ENCODE assay signal across 19 mouse cellular contexts in genomic region chr9:103226806-103227205, GRCm38 (mm10). TPM values are rescaled to one million over a fixed set of nuclear protein-coding genes. Genes with fewer than 3 reads are reported as not detected.
DNase-seq lines count a peak whose midpoint lies in the region; ATAC-seq lines count a peak whose summit lies in the region.
"Had no signal": no experiment of that assay in that cellular context is flagged by ENCODE, and none has a peak within 500 bp of the region (broad histone marks: within the 10 kb centered on the region; RNA-seq: fewer than 3 reads in every experiment).

No protein-coding gene starts in this region.

- H3K27me3 ChIP-seq in kidney, embryonic 16.5 days (ENCODE audit: insufficient read depth, low read length) = no peaks in the 10 kb centered on the region
- H3K27me3 ChIP-seq: intestine, embryonic 15.5 days; neural tube, embryonic 15.5 days had no signal

- 87% methylated on average over 15 of the region's 15 CpGs for WGBS in kidney, embryonic 16.5 days

- H3K27ac ChIP-seq in kidney, embryonic 16.5 days (ENCODE audit: low read length) = no peak overlapping the region
- H3K27ac ChIP-seq: intestine, embryonic 15.5 days; limb, embryonic 10.5 days; neural tube, embryonic 15.5 days had no signal

- no peak overlapping the region for H3K4me2 ChIP-seq in kidney, embryonic 16.5 days (replicated peaks; ENCODE audit: low read depth, low read length)
- H3K4me2 ChIP-seq: intestine, embryonic 15.5 days; neural tube, embryonic 15.5 days had no signal

- peak; percentile 27 for DNase-seq in kidney, adult 9 months
- peak; percentile 37 for DNase-seq in adrenal gland, postnatal 25 days
- peak; percentile 42 for DNase-seq in kidney, postnatal 14 days
- peak; percentile 39 for DNase-seq in lung, postnatal 36 days
- DNase-seq in embryo, embryonic 10.5 days (ENCODE audit: low spot score) = no peak
- DNase-seq: right cerebral cortex, postnatal 25 days; thymus, postnatal 36 days had no signal

- 0 out of 2 replicates have a peak, but pooled peaks cover 5% of the 10 kb centered on the region for H3K4me1 ChIP-seq in kidney, embryonic 16.5 days (ENCODE audit: insufficient read depth, low read length)

- no peak for ATAC-seq in kidney, embryonic 16.5 days (ENCODE audit: low FRiP score, low TSS enrichment)
- no peak for ATAC-seq in monocyte, adult 5-6 weeks (replicated peaks; ENCODE audit: insufficient number of reproducible peaks, low FRiP score, low TSS enrichment, poor library complexity, severe bottlenecking)
- ATAC-seq: intestine, embryonic 15.5 days; Patski had no signal

- H3K9me3 ChIP-seq in kidney, embryonic 16.5 days (ENCODE audit: low read length) = no peaks in the 10 kb centered on the region
- H3K9me3 ChIP-seq: intestine, embryonic 15.5 days; limb, embryonic 10.5 days; neural tube, embryonic 15.5 days had no signal

- H3K4me3 ChIP-seq in kidney, embryonic 16.5 days (ENCODE audit: low read length) = no peak overlapping the region
- H3K4me3 ChIP-seq: intestine, embryonic 15.5 days; limb, embryonic 10.5 days; neural tube, embryonic 15.5 days had no signal

- no peaks in the 10 kb centered on the region for H3K36me3 ChIP-seq in kidney, embryonic 16.5 days (ENCODE audit: insufficient read depth, low read length)
- H3K36me3 ChIP-seq: intestine, embryonic 15.5 days; limb, embryonic 10.5 days; neural tube, embryonic 15.5 days had no signal

- no peak overlapping the region for H3K9ac ChIP-seq in kidney, embryonic 16.5 days (replicated peaks; ENCODE audit: low read length)
- H3K9ac ChIP-seq: intestine, embryonic 15.5 days; neural tube, embryonic 15.5 days had no signal

RNA-seq across cellular contexts. Expression of gene Gm20425, which starts 3.3 kb away (rescaled TPM):
- 0.45 TPM in 1 of 2 replicates, not detected in the other for polyA plus RNA-seq in kidney, embryonic 16.5 days (2015; fragmentation: Nextera tagmentation; extraction: Ambion mirVana)
- 9.4 and 18.8 TPM in 2 replicates for total RNA-seq in adrenal gland, postnatal 25 days (2021)
- not detected in 3 replicates for total RNA-seq in monocyte, adult 5-6 weeks (2017)
- total RNA-seq: hematopoietic stem cell, adult 5-6 weeks; megakaryocyte progenitor cell, adult 5-6 weeks had no signal
- polyA plus RNA-seq: cortical plate, adult 2 months; erythroblast, embryonic 14.5 days; frontal cortex, adult 2 months; limb, embryonic 10.5 days; Patski; stomach, embryonic 14.5 days had no signal

RNA-seq across cellular contexts. Expression of gene Trf, which starts 3.4 kb away (rescaled TPM):
- polyA plus RNA-seq in kidney, embryonic 16.5 days (2015; fragmentation: Nextera tagmentation; extraction: Ambion mirVana) = 52.0 and 65.5 TPM in 2 replicates
- total RNA-seq in adrenal gland, postnatal 25 days (2021) = 43.2 and 174 TPM in 2 replicates
- total RNA-seq in monocyte, adult 5-6 weeks (2017) = 160 to 219 TPM (median 198 TPM) in 3 replicates
- polyA plus RNA-seq: Patski had no signal

RNA-seq across cellular contexts. Expression of gene Srprb, which starts 24.9 kb away (rescaled TPM):
- polyA plus RNA-seq in kidney, embryonic 16.5 days (2015; fragmentation: Nextera tagmentation; extraction: Ambion mirVana) = 71.6 and 76.4 TPM in 2 replicates
- 40.8 and 43.5 TPM in 2 replicates for total RNA-seq in adrenal gland, postnatal 25 days (2021)
- total RNA-seq in monocyte, adult 5-6 weeks (2017) = 14.5 to 18.0 TPM (median 14.6 TPM) in 3 replicates

Comparison
In these comparisons a context has a peak if more than half of its experiments do, and no peak if none do; other contexts are left out.
1. RNA of gene Gm20425, which starts 3.3 kb away (total RNA-seq): 9.4 to 18.8 TPM in adrenal gland, postnatal 25 days; not detected in monocyte, adult 5-6 weeks; every median in the first group is over 10 times any median in the second.